Mouse (Mus musculus): ENCODE results near the gene Osbp.
"Not testable (repeated sequence)": the region's sequence is repeated elsewhere in the genome, so short reads cannot be mapped to it uniquely, and the experiment has no call there.

Gene Osbp

DNA sequence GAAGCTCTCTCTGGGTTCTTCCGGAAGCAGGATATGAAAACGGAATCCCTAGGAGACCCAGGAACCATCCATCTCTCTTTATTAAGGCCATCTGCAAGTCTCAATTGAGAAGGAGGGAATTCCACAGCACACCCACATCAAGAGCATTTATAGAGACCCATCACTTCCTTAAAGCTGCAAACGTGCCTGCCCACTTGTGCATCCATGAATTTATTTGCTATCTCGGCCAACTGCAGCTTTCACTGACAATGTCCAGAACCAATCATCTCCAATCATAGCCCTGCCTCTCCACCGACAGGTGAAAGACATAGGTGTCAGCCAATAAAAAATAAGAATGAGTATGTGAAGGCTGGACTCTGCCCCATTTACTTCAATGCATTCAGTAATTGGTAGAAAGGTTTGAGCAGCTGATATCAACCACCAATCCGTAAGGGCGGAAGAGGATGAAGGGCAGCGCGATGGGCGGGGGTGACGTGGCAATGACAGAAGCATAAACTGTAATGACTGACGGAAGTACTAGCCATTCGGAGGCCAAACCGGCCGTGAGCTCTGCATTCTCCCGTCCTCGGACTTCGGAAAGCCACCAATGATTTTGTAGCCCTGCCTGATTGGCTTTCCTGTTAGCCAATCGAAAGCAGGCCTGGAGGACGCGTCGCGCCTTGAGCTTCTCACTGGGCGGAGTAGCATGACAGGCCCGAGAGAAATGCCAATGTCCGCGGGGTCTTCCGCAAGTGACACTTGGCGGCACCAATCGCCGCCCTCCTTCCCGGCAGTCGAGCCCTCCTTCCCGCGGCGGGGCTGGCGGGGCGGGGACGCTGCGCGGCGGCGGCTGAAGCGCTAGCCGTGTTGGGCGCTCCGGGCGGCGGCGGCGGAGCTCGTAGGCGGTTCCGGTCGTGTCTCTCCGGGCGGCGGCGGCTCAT, at the start of gene Osbp:
Gene Osbp (plus strand): TSS at position 919 of the 920 bp plus-strand sequence.
- peak; percentile 98 for DNase-seq (ENCODE audit: low read depth, low spot score)

DNA sequence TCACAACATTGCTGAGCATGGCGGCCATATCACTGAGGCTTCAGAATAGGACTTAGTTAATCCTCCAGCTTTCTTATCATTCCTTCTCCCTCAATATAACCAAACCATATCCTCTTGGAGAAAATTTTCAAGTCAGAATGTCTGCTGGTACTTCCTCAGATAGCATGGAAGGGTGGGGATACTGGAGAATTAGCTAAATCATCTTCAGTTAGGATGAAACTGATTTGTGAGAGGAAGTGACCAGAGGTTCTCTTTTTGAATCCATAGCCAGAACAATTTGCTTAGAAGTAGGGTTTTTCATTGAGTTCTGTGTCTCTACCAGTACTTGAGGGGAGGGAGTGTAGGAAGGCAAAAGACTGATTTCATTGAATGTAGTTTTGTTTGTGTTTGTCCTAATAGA, 43.7 kb upstream of the Osbp start:
- DNase-seq (ENCODE audit: low read depth, low spot score) = no peak

DNA sequence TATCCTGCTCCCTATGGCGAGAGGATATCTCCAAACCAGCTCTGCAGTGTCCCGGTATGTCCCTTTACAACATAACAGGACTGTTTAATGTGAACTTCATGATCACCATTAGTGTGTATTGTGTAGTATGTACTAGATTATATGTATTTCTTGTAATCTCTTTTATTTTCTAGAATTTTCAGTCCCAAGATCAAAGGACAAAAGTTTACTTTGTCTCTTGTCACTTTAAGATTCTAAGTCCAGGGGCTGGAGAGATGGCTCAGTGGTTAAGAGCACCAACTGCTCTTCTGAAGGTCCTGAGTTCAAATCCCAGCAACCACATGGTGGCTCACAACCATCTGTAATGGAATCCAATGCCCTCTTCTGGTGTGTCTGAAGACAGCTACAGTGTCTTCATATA, 43.2 kb upstream of the Osbp start:
- DNase-seq (ENCODE audit: low read depth, low spot score) = not testable (repeated sequence)

DNA sequence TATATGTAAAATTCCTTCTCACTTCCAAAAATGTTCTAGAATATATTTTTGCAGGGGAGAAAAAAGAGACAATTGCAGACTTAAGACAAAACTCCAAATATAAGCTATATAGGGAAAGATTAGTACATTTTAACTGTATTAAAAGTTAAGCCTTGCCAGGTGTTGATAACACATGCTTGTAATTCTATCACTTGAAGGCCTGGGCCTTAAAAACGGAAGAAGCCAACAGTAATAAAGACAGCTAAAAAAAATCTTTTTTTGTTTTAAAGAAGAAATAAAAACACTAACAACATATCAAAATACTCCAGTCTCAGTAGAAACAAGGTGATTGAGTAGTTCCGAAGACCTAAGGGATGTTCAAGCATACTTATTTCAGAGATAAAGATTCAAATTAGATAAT, 39.4 kb upstream of the Osbp start:
- no peak for DNase-seq (ENCODE audit: low read depth, low spot score)

DNA sequence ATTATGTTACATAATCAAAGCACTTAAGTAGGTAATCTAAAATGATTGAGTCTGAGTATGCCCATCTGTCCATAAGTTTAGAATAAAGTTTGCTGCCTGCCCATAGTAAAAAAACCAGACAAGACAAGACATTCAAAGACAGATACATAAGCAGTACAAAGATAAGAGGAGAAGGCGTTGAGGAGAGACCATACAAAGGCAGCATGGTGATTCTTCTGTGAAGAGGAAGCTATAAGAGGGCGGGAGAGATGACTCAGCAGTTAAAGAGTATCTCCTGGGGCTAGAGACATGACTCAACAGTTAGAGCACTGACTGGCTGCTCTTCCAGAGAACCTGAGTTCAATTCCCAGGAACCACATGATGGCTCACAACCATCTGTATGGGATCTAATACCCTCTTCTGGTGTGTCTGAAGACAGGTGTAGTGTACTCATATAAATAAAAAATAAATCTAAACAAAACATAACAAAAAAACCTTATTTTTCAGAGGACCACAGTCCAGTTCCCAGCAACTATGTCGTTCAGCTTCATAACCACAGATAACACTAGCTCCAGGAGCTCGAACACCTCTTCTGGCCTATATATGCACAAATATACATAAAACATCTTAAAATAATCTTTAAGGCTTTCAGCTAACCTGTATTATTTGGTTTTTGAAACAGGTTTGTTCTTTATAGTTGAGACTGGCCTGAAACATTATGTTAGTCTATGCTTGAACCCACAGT, 37.6 kb upstream of the Osbp start:
- no peak for DNase-seq (ENCODE audit: low read depth, low spot score)

DNA sequence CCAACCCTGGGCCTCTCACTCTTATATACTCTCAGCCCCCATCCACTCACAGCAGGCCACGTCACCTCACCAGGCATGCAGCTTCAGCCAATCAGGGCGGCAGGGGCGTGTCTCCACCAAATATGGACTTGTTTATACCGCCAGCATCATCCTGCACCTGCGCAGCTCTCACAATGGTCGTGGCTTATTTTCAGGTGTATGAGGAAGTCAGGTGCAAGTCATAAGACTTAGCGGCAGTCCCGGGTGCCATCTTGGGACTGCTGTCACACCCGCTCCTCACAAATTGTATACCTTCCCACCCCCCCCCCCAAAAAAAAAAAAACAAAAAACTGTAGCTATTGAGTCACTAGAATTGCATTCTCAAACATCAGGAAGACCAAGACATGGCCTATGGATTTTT, 19.3 kb upstream of the Osbp start:
- DNase-seq (ENCODE audit: low read depth, low spot score) = not testable (repeated sequence)

DNA sequence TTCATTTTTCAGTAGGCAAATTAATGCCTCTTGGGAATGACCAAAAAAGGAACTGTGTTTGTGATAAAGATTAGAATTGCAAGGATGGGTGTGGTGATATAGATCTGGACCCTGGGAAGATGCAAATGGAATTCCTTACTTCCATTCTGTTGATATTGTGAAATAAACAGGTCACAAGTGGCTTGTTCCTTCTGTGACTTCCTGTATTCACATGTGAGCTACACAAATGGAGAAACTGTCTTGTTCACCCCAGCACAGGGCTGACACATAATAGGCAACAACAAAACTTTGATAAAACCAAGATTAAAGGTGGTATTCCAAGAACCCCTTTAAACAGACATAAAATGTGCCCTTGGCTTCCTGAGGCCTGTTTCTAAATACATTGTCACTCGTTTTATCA, 15.9 kb upstream of the Osbp start:
- DNase-seq (ENCODE audit: low read depth, low spot score) = no peak

DNA sequence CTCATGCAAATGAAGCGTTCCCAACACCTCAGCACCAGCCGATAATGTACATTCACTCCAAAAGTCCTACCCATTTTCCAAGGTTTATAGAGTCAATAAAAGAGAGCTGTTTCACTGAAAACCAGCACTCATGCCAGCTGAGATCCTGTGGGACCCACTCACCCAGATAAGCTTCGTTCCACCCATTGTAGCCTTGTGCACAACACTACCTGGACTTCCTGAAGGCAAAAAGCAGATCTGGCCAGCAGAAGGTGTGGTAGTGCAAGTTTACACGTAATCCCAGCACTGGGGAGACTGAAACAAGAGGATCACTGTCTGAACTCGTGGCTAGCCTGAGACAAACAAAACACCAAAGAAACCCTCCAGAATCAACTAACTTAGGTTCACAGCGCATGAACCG, 15.0 kb upstream of the Osbp start:
- no peak for DNase-seq (ENCODE audit: low read depth, low spot score)

DNA sequence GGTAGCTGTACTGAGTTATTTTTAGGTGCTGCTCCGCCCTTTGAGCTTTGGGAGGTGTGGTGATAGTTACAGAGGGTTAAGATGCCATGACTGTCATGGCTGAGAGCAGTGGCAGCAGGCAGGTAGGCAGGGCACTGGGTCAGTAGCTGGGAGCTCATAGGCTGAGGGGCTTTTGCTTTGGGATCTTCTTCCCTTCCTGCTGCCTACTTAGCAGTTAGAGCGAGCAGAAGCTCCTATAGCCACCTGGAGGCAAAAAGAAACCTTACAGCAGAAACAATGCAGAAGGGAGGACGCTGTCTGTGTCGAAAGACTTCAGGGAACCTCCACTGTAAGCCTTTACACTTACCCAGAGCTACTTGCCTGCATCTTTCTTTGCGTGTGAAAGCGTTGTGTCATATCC, 11.5 kb upstream of the Osbp start:
- DNase-seq (ENCODE audit: low read depth, low spot score) = peak; percentile 29

DNA sequence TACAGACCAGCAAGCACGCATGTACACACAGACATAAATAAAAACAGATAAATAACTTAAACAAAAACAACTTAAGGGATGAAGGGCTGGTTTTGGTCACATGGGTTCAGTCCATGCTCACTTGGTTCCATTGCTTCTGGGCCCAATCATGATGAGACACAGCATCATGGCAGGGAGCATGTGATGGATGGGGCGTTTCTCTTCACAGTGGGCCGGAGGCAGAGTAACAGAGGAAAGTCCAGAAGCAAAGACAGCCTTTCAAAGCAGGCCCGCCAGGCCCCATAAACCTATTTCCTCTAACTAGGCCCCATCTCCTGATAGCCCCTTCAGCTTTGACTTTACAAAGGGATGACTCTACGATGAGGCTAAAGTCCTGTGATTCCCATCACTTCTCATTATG, 9.1 kb upstream of the Osbp start:
- DNase-seq (ENCODE audit: low read depth, low spot score) = no peak

DNA sequence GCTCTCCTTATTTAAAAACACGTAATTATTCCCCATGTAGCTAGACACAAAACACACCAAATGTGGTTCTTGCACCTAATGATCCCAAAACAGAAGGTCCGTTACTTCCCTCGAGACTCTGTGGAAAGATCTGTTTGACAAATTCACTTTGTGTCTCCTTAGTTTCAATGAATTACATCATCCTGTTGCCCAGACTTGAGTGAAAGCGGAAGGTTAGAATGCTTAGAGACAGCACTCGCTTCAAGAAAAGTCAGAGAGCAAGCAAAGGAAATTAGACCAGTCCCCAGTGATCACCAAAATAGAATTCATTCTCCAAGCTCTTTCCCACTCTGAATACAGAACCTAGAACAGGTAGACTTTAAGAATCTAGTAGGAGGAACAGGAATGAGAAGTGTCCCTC, 8.3 kb upstream of the Osbp start:
- DNase-seq (ENCODE audit: low read depth, low spot score) = no peak

DNA sequence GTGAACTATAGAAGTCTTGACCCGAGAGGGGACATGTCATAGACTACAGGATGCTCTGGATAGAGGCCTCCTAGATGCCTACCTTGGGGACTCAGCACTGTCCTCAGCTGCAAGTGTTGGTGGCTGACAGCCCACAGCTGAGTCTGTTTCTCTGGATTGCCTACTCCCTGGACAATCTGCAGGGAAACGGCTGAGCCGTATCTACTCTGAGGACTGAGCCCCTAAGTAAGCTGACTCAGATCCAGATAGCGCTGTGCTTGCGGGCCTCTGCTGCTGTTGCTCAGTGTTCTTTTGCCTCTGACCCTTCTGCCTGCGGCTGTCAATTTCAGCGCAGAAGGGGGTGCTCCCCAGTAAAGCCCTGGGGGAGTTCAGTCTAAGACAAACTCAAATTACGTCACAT, 7.9 kb upstream of the Osbp start:
- DNase-seq (ENCODE audit: low read depth, low spot score) = no peak

DNA sequence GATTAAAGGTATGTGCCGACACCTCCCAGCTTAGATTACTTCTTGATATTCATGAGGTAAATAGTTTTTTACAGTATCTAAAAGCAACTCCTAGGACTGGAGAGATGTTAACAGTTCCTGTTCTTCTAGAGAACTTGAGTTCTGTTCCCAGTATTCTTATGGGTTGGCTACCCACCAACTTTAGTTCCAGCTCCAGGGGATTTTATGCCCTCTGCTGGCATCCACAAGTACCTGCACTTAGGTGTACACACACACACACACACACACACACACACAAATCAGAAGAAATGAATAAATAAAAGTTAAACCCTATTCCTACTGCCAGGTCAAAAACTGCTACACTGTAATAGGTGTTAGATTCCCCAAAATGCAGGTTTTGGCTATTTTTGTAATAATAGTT, 1.5 kb upstream of the Osbp start:
- DNase-seq (ENCODE audit: low read depth, low spot score) = no peak

DNA sequence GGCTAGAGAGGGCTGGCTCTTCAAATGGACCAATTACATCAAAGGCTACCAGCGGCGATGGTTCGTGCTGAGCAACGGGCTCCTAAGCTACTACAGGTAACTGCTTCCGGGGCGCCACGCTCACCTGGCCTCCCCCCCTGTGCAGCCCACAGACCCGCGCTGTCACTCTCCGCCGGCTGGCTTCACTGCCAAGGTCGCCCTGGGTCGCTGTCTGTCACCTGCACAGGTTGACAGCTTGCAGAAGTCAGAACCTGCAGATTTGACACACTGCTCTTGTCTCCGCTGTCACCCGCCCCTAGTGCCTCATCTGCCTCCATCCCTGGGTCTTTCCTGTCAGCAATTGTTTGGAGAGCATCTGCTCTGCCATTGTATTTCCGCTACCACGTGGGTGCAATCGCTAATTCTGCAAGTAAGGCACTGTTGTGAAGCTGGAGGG, 478 bp downstream of the Osbp start:
- DNase-seq (ENCODE audit: low read depth, low spot score) = peak; percentile 20

DNA sequence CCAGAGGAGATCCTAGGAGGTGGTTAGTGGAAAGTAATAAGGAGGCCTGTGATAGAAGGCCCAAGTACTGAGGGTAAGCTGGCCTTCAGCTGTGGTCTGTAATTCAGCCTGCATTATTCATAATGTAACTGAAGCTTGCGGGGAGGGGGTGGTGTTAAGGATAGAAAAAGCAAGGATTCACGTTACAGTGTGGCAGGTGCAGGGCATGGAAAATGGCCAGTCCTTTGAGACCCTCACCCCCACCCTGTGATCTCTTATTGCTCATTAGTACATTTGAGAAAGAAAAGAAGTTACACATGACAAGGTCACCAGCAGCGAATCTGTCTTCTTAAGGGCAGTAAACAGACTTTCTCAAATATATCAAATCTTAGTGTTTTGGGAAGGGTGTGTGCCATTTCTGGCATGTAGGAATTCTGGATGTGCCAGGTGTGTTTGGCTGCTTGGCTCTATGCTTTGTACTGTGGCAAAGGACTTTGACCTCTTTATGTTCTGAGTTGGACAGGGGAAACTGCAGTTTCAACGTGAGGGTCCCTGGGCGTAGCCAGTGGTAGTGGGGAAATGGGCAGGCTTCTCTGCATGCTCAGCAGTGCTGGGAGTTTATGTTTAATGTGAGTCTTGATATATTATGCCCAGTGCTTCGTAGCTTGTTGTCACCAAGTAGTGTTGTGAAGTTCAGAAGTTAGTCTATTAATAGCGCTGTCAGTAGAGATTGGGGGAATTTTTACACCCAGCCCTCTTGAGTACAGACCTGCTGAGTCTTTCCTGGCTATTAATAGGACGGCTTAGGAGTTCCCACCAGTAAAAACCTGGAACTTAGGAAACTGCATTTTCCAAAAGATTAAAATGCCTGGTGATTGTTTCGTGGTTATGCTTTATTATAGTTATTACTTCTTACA, 3.7 kb downstream of the Osbp start:
- no peak for DNase-seq (ENCODE audit: low read depth, low spot score)

DNA sequence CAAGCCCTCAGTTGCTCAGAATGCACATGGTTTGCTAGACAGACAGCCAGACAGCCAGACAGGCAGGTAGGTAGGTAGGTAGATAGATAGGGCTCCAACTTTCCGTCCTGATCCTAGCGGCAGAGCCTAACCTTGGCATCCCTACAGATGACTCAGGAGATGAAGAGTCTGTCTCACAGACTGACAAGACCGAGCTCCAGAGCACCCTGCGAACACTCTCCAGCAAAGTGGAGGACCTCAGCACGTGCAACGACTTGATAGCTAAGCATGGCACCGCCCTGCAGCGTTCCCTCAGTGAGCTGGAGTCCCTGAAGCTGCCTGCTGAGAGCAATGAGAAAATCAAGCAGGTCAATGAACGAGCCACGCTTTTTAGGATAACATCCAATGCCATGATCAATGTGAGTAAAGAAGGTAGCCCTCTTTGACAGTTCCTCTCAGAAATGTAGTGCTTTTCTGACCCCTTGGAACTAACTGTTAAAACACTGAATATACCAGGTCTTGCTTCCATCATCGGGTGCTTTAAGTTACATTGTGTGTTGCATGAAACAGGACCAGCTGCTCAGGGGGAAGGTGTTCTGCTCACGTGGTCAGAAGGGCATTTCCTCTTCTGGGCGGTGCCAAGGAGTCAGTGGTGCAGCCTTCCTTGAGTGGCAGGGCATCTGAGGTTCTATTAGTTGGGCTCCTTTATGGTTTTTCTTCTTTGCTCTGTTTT, 7.9 kb downstream of the Osbp start:
- DNase-seq (ENCODE audit: low read depth, low spot score) = no peak

DNA sequence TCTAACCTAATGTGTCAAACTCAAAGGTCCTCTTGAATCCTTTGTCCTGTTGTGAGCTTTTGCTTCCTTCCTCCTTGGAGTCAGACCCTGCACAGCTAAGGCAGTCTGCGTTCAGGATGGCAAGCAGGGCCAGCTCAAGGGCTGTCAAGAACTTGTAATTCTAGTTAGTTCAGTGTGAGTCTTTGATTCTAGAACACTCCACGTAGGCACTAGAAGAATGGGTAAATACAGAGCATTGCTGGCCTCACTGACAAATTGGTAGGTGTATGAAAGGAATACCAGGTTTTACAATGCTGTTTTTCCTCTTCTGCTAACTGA, 8.4 kb downstream of the Osbp start:
- no peak for DNase-seq (ENCODE audit: low read depth, low spot score)

DNA sequence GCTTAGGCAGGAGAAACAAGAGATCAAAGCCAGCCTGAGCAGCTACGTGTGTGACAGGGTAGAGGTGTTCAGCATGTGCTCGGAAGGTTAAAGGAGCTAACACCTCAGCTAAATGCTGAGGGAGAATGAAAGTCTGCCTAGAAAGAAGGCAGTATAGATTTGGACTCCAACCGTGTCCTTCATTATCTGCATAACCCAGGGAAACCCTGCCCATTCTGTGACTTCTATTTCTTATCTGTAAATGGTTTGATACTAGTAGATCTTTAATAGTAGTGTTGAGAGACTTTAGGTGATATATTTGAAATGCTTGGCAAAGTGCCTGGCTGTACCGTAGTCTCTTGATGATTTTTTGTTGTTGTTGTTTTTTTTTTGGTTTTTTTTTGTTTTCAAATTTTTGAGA, 9.9 kb downstream of the Osbp start:
- no peak for DNase-seq (ENCODE audit: low read depth, low spot score)

DNA sequence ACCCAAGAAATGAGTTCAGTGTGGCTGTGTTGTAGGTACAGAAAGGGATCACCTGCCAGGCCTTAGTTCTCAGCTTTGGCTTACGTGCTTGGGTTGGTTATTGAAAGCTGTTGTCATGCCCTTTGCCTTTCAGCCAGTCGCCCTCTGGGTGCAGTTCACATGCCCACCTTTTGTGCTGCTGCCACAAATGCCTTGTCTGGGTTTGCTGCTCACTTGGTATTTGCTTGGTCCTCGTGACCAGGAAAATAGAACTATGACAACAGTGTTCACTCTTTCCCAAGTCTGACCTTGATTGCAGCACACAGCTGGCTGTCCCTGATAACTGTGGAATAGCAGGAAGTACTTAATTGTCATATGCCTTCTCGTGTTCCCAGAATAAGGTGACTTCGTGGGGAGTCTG, 11.6 kb downstream of the Osbp start:
- DNase-seq (ENCODE audit: low read depth, low spot score) = no peak

DNA sequence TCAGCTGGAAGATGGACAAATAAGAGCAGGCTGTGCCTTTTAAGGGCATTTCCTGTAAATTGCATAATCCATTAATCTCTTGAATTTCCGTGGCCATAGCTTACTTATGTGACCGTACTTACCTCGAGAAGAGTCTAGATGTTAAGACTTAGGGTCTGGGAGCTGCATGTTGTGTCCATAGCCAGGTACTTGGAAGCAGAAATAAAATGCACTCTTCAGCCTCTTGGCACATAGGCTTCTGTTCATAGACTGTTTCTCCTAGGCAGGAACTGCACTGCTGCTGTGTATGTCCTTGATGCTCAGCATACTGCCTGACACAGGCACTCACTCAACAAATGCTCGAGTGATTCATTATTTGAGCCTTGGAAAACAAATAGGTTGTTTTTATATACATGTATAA, 14.7 kb downstream of the Osbp start:
- DNase-seq (ENCODE audit: low read depth, low spot score) = no peak

DNA sequence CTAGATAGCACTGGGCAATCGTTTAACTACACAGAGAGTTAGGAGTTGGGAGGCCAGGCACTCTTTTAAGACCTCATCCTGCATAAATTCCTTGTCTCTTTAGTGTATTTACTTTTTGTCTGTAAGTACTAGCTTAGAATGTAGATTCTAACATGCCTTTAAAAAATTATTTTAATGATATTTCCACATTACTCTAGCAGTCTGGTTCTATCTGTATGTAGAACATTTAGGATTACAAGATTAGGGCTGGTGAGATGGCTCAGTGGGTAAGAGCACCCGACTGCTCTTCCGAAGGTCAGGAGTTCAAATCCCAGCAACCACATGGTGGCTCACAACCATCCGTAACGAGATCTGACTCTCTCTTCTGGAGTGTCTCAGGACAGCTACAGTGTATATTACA, 18.9 kb downstream of the Osbp start:
- DNase-seq (ENCODE audit: low read depth, low spot score) = not testable (repeated sequence)

DNA sequence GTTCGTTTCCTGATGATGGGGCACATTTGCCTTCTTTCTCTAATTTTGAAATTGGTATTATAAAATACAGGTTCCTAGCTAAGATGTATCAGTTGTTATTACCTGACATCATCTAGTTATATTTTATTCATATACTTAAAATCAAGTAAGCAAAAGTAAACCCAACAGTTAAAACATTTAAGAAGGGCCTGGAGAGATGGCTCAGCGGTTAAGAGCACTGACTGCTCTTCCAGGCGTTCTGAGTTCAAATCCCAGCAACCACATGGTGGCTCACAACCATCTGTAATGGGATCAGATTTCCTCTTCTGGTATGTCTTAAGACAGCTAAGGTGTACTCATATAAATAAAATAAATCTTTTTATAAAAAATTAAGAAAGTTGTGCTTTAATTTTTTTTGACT, 22.1 kb downstream of the Osbp start:
- DNase-seq (ENCODE audit: low read depth, low spot score) = no peak

Data from WW6 (cell line).